Mouse (Mus musculus): ENCODE results near the gene Exph5. TPM values are rescaled to one million over a fixed set of nuclear protein-coding genes. Genes with fewer than 3 reads are reported as not detected.
A peak's percentile ranks its signal among the peaks of the same experiment; 100 is the strongest.

Gene Exph5
- polyA plus RNA-seq, 1 experiment from 2014 or later = 0.56 TPM

GRCm38 (mm10) chr9:53371339-53371738 is 69.9 kb downstream of the Exph5 start:
- 76% methylated on average over 3 of the region's 3 CpGs for WGBS
- Histone ChIP-seq H3K36me3 (ENCODE audit: control insufficient read depth, insufficient read depth, low read length) (no peaks in the 10 kb centered on the region), H3K4me3 (ENCODE audit: low read depth, low read length) (no peak overlapping the region), H3K27me3 (ENCODE audit: control insufficient read depth, insufficient read depth, low read length) (no peaks in the 10 kb centered on the region), H3K9ac (ENCODE audit: low read length) (no peak overlapping the region), H3K27ac (ENCODE audit: low read depth, low read length) (no peak overlapping the region), H3K4me2 (ENCODE audit: low read depth) (no peak overlapping the region), H3K9me3 (ENCODE audit: control insufficient read depth, low read length) (no peaks in the 10 kb centered on the region), H3K4me1 (ENCODE audit: control insufficient read depth, insufficient read depth, low read length) (no peaks in the 10 kb centered on the region)
- ATAC-seq (ENCODE audit: insufficient read depth, low FRiP score, low TSS enrichment) = no peak
- no peak for DNase-seq (ENCODE audit: low spot score)

GRCm38 (mm10) chr9:53375907-53376306 is 74.4 kb downstream of the Exph5 start:
- WGBS = 80% methylated on average over 4 of the region's 4 CpGs
- no peak for ATAC-seq (ENCODE audit: insufficient read depth, low FRiP score, low TSS enrichment)
- H3K27ac ChIP-seq (ENCODE audit: low read depth, low read length) = no peak overlapping the region

GRCm38 (mm10) chr9:53376820-53377219 is 75.3 kb downstream of the Exph5 start:
- no peak overlapping the region for H3K9ac ChIP-seq (ENCODE audit: low read length)
- WGBS = 83% methylated on average over 13 of the region's 13 CpGs
- no peak for ATAC-seq (ENCODE audit: insufficient read depth, low FRiP score, low TSS enrichment)
- DNase-seq (ENCODE audit: low spot score) = no peak
- H3K4me3 ChIP-seq (ENCODE audit: low read depth, low read length) = no peak overlapping the region
- H3K36me3 ChIP-seq (ENCODE audit: control insufficient read depth, insufficient read depth, low read length) = no peaks in the 10 kb centered on the region
- no peak overlapping the region for H3K27ac ChIP-seq (ENCODE audit: low read depth, low read length)
- no peaks in the 10 kb centered on the region for H3K4me1 ChIP-seq (ENCODE audit: control insufficient read depth, insufficient read depth, low read length)
- H3K27me3 ChIP-seq (ENCODE audit: control insufficient read depth, insufficient read depth, low read length) = no peaks in the 10 kb centered on the region
- H3K4me2 ChIP-seq (ENCODE audit: low read depth) = no peak overlapping the region
- H3K9me3 ChIP-seq (ENCODE audit: control insufficient read depth, low read length) = no peaks in the 10 kb centered on the region

More at GRCm38 (mm10) chr9:53375907-53376306, 74.4 kb downstream of the Exph5 start:
- no peaks in the 10 kb centered on the region for H3K36me3 ChIP-seq (ENCODE audit: control insufficient read depth, insufficient read depth, low read length)
- H3K4me2 ChIP-seq (ENCODE audit: low read depth) = no peak overlapping the region
- H3K4me3 ChIP-seq (ENCODE audit: low read depth, low read length) = no peak overlapping the region
- DNase-seq (ENCODE audit: low spot score) = no peak
- no peaks in the 10 kb centered on the region for H3K4me1 ChIP-seq (ENCODE audit: control insufficient read depth, insufficient read depth, low read length)
- H3K9me3 ChIP-seq (ENCODE audit: control insufficient read depth, low read length) = no peaks in the 10 kb centered on the region
- no peak overlapping the region for H3K9ac ChIP-seq (ENCODE audit: low read length)
- H3K27me3 ChIP-seq (ENCODE audit: control insufficient read depth, insufficient read depth, low read length) = no peaks in the 10 kb centered on the region

GRCm38 (mm10) chr9:53377597-53377996 is 76.1 kb downstream of the Exph5 start:
- WGBS = 79% methylated on average over 5 of the region's 5 CpGs
- Histone ChIP-seq H3K36me3 (ENCODE audit: control insufficient read depth, insufficient read depth, low read length) (no peaks in the 10 kb centered on the region), H3K27ac (ENCODE audit: low read depth, low read length) (no peak overlapping the region), H3K27me3 (ENCODE audit: control insufficient read depth, insufficient read depth, low read length) (no peaks in the 10 kb centered on the region), H3K4me3 (ENCODE audit: low read depth, low read length) (no peak overlapping the region), H3K4me1 (ENCODE audit: control insufficient read depth, insufficient read depth, low read length) (no peaks in the 10 kb centered on the region), H3K4me2 (ENCODE audit: low read depth) (no peak overlapping the region), H3K9me3 (ENCODE audit: control insufficient read depth, low read length) (no peaks in the 10 kb centered on the region), H3K9ac (ENCODE audit: low read length) (no peak overlapping the region)
- DNase-seq (ENCODE audit: low spot score) (no peak), ATAC-seq (ENCODE audit: insufficient read depth, low FRiP score, low TSS enrichment) (no peak)

- Histone ChIP-seq H3K9me3 (ENCODE audit: control insufficient read depth, low read length) (no peaks in the 10 kb centered on the region), H3K27ac (ENCODE audit: low read depth, low read length) (no peak overlapping the region), H3K4me1 (ENCODE audit: control insufficient read depth, insufficient read depth, low read length) (no peaks in the 10 kb centered on the region), H3K36me3 (ENCODE audit: control insufficient read depth, insufficient read depth, low read length) (no peaks in the 10 kb centered on the region), H3K9ac (ENCODE audit: low read length) (no peak overlapping the region), H3K27me3 (ENCODE audit: control insufficient read depth, insufficient read depth, low read length) (no peaks in the 10 kb centered on the region), H3K4me3 (ENCODE audit: low read depth, low read length) (no peak overlapping the region), H3K4me2 (ENCODE audit: low read depth) (no peak overlapping the region)
- ATAC-seq (ENCODE audit: insufficient read depth, low FRiP score, low TSS enrichment) (no peak), DNase-seq (ENCODE audit: low spot score) (no peak)
- 77% methylated on average over 3 of the region's 3 CpGs for WGBS
Measured at GRCm38 (mm10) chr9:53378171-53378570, 76.7 kb downstream of the Exph5 start.

- Histone ChIP-seq H3K36me3 (ENCODE audit: control insufficient read depth, insufficient read depth, low read length) (no peaks in the 10 kb centered on the region), H3K4me1 (ENCODE audit: control insufficient read depth, insufficient read depth, low read length) (no peaks in the 10 kb centered on the region), H3K4me2 (ENCODE audit: low read depth) (no peak overlapping the region), H3K9ac (ENCODE audit: low read length) (no peak overlapping the region), H3K9me3 (ENCODE audit: control insufficient read depth, low read length) (no peaks in the 10 kb centered on the region), H3K4me3 (ENCODE audit: low read depth, low read length) (no peak overlapping the region), H3K27me3 (ENCODE audit: control insufficient read depth, insufficient read depth, low read length) (no peaks in the 10 kb centered on the region), H3K27ac (ENCODE audit: low read depth, low read length) (no peak overlapping the region)
- DNase-seq (ENCODE audit: low spot score) = no peak
- 86% methylated on average over 2 of the region's 2 CpGs for WGBS
- ATAC-seq (ENCODE audit: insufficient read depth, low FRiP score, low TSS enrichment) = no peak
Measured at GRCm38 (mm10) chr9:53380595-53380994, 79.1 kb downstream of the Exph5 start.

- DNase-seq (ENCODE audit: low spot score) = no peak
- no peaks in the 10 kb centered on the region for H3K27me3 ChIP-seq (ENCODE audit: control insufficient read depth, insufficient read depth, low read length)
- 89% methylated on average over 5 of the region's 5 CpGs for WGBS
Measured at GRCm38 (mm10) chr9:53381113-53381615, 79.7 kb downstream of the Exph5 start.

GRCm38 (mm10) chr9:53383951-53384866 is 82.7 kb downstream of the Exph5 start, which contains the start of gene Kdelc2:
Gene Kdelc2 (plus strand): TSS chr9:53384025.
- ATAC-seq (ENCODE audit: insufficient read depth, low FRiP score, low TSS enrichment) = peak; percentile 95

More at GRCm38 (mm10) chr9:53381113-53381615, 79.7 kb downstream of the Exph5 start:
- H3K4me2 ChIP-seq (ENCODE audit: low read depth) = no peak overlapping the region
- H3K36me3 ChIP-seq (ENCODE audit: control insufficient read depth, insufficient read depth, low read length) = no peaks in the 10 kb centered on the region
- no peak overlapping the region for H3K9ac ChIP-seq (ENCODE audit: low read length)
- no peak overlapping the region for H3K27ac ChIP-seq (ENCODE audit: low read depth, low read length)
- H3K4me1 ChIP-seq (ENCODE audit: control insufficient read depth, insufficient read depth, low read length) = no peaks in the 10 kb centered on the region
- ATAC-seq (ENCODE audit: insufficient read depth, low FRiP score, low TSS enrichment) = no peak
- no peak overlapping the region for H3K4me3 ChIP-seq (ENCODE audit: low read depth, low read length)
- no peaks in the 10 kb centered on the region for H3K9me3 ChIP-seq (ENCODE audit: control insufficient read depth, low read length)

GRCm38 (mm10) chr9:53384873-53385272 is 83.4 kb downstream of the Exph5 start:
- ATAC-seq (ENCODE audit: insufficient read depth, low FRiP score, low TSS enrichment) = no peak
- H3K9me3 ChIP-seq (ENCODE audit: control insufficient read depth, low read length) = no peaks in the 10 kb centered on the region
- DNase-seq (ENCODE audit: low spot score) = peak; percentile 30
- H3K9ac ChIP-seq (ENCODE audit: low read length) = peak overlapping the region; percentile 90
- H3K4me2 ChIP-seq (ENCODE audit: low read depth) = peak overlapping the region; percentile 94
- no peaks in the 10 kb centered on the region for H3K36me3 ChIP-seq (ENCODE audit: control insufficient read depth, insufficient read depth, low read length)
- 14% methylated on average over 8 of the region's 8 CpGs for WGBS
- H3K27me3 ChIP-seq (ENCODE audit: control insufficient read depth, insufficient read depth, low read length) = no peaks in the 10 kb centered on the region
- H3K4me3 ChIP-seq (ENCODE audit: low read depth, low read length) = peak overlapping the region; percentile 68
- no peak overlapping the region for H3K27ac ChIP-seq (ENCODE audit: low read depth, low read length)
- H3K4me1 ChIP-seq (ENCODE audit: control insufficient read depth, insufficient read depth, low read length) = no peaks in the 10 kb centered on the region

More at GRCm38 (mm10) chr9:53383951-53384866, 82.7 kb downstream of the Exph5 start, which contains the start of gene Kdelc2:
- Histone ChIP-seq H3K36me3 (ENCODE audit: control insufficient read depth, insufficient read depth, low read length) (no peaks in the 10 kb centered on the region), H3K4me3 (ENCODE audit: low read depth, low read length) (peak within 1 kb of the TSS; percentile 68), H3K4me1 (ENCODE audit: control insufficient read depth, insufficient read depth, low read length) (no peaks in the 10 kb centered on the region), H3K9me3 (ENCODE audit: control insufficient read depth, low read length) (no peaks in the 10 kb centered on the region), H3K9ac (ENCODE audit: low read length) (peak within 1 kb of the TSS; percentile 90), H3K27me3 (ENCODE audit: control insufficient read depth, insufficient read depth, low read length) (no peaks in the 10 kb centered on the region), H3K4me2 (ENCODE audit: low read depth) (peak within 1 kb of the TSS; percentile 94), H3K27ac (ENCODE audit: low read depth, low read length) (peak within 1 kb of the TSS; percentile 77)
- under 1% methylated on average over 72 of the region's 75 CpGs for WGBS
- DNase-seq (ENCODE audit: low spot score) = peak; percentile 84

All from neural tube, embryonic 11.5 days (tissue).